Mouse (Mus musculus) thymus, postnatal 36 days (tissue): ENCODE data around the gene Fam186b.
"Not testable (repeated sequence)": the region's sequence is repeated elsewhere in the genome, so short reads cannot be mapped to it uniquely, and the experiment has no call there.

Experiments
- DNase-seq, 2 experiments: peaks; one replicate each; pipeline ENCODE4 v3.0.0; 2022; ENCODE audit warnings: mixed read lengths in 2 of 2

The Fam186b gene

DNA sequence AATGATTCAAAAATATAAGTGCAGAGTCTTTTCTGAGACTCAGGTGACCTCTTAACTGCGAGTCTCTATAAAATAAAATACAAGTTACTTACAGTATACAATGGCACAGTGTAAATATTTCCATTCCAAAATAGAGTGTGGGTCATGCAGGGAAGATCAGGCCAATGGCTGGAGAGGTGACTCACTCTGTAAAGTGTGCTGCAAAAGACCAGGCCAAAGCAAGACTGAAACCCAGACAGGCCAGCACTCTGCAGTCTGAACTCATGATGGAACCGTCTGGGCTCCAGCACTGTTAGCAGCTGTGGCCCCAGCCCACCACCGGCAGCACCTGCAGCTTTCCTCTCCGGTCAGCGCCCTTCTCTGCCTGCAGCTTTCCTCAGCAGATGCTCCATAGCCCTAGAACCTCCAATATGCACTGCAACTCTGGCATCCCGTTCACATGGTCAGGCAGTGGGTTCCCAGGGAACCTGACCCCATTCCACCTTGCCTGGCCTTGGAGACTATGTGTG is 40.4 kb downstream of the Fam186b start:
- DNase-seq = no peak

DNA sequence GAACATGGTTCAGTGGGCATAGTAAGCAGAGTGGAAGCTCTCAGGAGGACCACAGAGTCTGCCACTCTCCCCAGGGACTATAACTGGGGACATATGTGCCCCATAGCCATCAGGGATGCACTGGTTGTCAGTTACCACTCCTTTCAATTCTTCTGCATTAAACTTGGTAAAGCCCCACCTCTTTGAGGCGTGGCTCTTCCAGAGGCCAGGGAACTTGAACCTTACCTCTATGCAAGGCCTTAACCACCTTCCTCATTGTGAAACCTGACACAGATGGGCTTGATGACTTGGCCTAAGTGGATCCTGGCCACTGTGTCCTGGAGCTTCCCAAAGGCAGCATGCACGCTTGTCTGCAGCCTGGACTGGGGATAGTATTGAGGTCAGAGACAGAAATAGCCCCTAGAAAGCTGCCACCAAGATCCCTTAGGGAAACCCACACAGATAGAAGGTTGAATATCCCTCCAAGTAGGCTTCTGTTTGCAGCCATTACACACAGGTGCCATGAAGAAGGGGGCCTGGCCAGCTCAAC is 41.1 kb downstream of the Fam186b start:
- DNase-seq = no peak

DNA sequence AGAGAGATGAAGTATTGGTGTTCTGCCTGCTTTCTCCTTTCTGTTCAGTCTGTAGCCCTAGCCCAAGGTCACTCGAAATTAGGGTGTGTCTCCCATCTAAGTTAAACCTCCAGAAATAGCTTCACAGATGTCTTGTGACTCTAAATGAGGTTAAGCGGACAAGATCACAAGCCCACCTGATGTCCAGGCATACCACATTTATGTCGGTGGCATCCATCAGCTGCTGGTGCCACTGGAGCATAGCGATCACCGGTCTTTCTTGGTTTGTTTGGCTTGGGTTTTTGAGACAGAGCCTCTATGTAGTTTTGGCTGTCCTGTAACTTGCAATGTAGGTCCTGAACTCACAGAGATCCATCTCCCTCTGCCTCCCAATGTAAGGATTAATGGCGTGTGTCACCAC is 41.9 kb downstream of the Fam186b start:
- DNase-seq = no peak

DNA sequence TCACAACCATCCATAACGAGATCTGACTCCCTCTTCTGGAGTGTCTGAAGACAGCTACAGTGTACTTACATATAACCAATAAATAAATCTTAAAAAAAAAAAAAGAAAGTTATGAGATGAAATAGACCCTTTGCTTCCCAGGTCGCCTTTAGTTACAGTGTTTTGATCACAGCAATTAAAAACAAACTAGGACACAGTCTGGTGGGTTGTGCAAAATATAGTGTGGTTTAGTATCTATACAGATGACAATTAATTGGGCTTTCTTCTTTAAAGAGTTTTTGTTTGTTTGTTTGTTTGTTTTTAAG is 42.6 kb downstream of the Fam186b start:
- not testable (repeated sequence) for DNase-seq

DNA sequence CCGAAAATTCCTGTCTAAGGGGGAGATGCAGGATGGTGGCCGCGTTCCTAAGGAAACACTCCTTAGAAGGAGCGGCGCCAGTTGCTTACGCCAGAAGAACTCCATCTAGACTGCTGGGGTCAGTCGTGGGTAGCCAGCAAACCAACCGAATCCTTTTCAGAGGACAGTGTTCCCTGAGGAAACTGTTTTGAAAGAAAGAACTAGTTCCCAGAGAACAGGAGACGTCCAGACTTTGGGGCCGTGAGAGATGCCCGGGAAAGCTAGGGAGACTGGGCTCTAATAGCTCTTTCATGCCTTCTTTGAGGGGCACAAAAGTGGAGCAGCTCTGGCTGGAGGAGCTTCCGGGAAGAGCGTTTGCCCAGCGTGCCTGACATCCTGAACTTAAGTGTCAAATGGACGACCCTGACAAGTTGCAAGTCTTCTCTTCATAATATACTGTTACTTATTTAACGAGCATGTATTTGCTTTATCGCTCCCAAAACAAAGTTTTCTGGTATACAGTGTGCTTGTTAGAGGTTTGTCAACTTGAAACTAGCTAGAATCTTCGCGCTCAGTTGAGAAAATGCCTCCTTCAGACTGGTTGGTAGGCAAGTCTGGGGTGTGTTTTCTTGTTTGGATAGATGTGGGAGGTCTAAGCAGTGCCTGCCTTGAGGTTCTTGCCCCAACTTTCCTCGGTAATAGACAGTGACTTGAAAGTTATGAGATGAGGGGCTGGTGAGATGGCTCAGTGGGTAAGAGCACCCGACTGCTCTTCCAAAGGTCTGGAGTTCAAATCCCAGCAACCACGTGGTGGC is 43.1 kb downstream of the Fam186b start:
- no peak for DNase-seq

DNA sequence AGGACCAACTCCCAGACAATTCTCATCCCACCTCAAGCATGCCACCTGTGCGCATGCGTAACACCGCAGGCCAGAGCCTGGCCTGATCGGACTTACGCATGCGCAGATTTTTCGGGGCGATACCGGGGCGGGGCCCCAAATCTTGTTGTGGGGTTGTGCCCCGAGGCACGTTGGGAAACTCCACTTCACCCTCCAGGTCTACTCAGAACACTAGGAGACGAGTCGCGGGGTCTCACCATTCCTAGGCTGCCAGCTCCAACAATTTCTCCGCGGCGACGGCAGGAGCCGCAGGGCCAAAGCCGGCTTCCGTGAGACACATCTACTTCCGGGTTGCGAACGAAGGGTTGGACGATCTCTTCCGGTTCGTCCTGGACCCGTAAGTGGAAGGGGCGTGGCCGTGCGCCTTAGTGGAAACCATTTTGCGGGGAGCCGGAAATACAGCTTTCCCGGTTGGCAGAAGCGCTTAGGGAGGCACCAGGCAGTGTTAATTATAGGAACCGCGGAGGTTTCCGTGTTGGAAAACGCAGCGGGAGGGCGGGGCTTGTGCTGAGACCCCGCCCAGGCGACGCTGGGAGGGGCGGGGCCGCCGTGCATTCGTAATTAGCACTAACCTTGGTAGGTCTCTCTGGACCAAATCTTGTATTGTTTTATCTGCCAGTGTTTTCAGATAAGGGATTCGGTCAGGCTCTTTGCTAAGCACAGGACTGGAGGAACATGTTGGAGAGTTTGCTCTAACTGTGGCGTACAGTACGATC is 43.9 kb downstream of the Fam186b start, which contains the start of gene Mcrs1:
TSS of gene Mcrs1 (minus strand) at position 336 of the 755 bp plus-strand sequence.
- DNase-seq = peak; percentile 95 to 96

DNA sequence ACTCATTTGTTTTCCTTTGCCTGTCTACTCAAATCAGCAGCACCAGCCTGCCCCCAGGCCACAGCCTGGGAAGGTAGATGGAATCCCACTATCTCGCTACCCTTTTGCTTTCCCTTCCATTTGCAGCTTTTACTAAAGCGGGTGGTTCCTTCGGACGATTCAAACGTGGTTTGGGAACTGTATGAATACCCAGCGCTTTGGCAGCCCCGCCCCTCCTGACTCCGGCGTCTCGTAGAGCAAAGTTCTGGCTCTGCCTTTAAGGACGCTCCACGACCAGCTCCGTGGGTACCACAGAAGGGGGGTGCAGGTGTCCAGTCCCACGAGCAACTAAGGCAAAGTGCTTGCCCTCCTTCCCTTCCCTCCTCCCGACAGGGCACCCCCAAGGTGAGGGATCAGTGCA is 44.6 kb downstream of the Fam186b start:
- peak in 1 of 2 experiments; percentile 29 for DNase-seq

DNA sequence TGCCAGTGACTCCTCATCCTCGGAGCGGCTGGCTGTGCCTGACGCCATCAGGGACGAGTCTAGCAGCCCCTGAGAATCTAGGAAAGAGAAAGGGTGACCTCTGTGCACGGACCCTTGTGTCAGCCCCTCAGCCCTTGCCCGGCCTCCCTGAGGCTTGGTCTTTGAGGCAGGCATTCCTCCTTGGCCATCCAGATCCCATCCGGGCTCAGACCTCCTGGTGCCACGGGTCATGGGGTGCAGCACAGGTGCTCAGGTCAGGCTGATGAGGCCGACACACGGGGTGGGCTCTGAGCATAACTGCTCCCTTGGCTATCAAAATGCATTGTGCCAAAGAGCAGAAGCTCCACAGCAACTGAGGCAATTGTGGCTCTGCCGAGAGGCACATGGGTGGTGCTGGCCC is 45.8 kb downstream of the Fam186b start:
- no peak for DNase-seq

DNA sequence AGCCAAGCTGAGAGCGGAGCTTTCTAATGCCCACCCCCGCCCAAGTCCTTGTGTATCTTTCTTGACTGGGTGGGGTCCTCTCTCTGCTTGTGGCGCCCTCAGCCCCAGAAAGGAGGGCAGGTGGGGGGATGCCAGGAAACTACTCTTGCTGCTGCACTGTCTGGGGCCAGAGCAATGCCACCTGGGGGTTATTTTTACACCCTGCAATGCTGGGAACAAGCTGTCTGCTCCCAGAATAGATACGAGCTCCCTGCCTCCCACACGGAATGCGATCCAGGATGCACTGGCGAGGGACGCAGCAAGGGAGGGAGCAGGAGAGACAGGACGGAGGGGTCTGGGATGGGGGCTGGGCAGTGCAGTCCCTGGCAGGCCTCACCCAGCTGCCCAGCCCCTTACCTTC is 46.7 kb downstream of the Fam186b start:
- DNase-seq = no peak

DNA sequence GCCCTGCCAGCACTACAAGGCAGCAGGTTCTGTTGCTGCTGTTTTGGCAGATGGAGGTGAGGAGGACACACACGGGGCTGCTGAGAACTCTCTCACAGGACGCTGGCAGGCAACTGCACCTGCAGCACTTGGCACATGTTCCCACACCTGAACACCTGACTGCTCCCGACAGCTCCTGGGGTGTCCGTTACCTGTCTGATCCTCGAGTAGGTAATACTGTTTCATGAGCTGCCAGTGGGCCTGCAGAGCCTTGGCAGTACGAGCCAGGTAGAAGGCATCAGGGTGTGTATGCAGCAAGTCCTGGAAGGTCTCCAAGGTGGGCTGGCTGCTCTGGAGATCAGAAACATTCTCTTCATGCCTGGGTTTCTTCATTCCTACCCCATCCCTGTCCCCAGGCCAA is 49.0 kb downstream of the Fam186b start:
- DNase-seq = not testable (repeated sequence)

DNA sequence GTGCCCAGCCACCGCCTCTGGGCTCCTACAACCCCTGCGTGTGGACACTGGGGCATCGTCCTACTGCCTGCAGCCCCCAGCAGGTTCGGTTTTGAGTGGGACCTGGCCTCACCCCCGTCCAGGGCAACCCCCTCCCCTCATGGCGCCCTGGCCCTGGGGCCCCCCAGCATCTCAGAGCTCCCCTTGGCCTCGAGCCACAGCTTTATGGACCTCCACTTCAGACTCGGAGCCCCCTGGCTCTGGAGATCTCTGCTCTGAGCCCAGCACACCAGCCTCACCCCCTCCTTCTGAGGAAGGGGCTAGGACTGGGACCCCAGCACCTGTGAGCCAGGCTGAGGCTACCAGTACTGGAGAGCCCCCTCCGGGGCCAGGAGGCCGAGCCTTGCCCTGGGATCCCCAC is 53.6 kb downstream of the Fam186b start:
- DNase-seq = no peak

DNA sequence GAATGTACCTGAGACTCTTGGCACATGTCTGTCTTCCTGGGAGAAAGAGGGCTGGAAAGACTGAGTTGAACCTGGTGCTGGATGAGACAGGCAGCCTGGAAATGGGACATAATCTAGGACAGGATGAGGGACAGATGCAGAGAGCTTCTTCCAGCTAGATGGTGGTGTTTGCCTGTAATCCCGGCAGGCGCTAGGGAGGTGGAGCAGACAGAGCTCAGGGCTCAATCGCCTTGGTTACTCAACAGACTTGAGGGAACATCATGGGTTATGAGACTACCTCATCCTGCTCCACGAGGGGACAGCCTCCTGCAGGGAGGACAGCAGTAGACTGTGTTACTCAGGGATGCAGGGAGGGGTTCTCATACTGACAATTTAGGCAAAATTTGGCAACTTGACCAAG is 54.4 kb downstream of the Fam186b start:
- DNase-seq = no peak

DNA sequence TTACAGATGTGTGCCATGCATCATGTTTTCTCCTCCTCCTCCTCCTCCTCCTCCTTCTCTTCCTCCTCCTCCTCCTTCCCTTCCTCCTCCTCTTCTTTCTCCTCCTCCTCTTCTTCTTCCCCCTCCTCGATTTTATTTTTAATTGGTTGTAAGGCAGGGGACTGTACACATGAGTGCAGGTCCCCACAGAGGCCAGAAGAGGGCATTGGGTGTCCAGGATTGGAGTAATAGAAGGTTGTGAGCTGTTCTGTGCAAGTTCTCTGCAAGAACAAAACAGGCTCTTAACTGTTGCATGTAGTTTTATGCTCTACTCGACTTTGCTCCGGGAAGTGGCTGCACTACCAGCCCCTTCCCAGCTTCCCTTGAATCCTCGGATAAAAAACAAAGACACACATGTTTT is 55.6 kb downstream of the Fam186b start:
- no peak for DNase-seq

DNA sequence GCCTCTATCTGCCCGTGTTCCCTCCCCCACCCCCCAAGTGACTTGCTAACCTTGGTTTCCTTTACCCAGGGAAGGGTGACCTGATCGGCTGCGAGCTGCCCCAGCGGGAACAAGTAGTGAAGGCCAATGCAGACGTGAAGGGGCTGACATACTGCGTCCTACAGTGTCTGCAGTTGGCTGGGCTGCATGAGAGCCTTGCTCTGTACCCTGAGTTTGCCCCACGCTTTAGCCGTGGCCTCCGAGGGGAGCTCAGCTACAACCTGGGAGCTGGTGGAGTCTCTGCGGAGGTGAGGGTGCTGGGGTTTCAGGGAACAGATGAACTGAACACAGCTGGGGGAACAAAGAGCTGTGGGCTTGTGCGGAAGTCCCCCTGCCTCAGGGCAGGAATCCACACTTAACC is 57.7 kb downstream of the Fam186b start:
- peak; percentile 63 to 73 for DNase-seq

DNA sequence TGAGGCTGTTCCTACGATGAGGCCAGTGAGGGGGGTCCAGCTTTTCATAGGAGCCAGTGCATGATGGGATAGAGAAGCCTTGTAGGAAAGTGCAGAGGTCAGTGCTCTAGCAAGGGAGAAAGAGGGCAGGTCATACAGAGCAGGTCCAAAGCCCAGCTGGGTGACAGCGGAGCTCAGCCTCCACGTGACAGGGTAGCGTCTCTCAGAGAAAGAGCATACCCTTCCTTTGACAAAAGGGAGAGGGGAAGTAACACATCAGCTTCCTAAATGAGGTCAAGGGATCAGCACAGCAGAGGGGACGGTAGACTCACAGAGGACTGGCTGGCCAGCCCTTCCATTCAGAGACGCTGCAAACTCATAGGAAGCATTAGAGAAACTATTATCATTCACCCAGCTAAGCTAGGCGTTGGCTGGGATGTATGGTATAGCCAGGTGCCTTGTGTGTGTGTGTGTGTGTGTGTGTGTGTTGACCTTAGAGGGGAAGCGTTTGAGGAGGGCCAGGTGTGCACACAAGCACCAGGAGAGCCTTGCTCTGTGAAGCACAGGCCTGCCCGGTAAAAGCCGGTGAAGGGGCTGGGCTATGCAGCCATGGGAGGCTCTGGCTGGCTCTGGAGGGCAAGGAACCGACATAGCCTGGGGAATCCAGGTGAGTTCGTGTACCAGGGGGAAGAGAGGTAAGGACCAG is 61.2 kb downstream of the Fam186b start:
- DNase-seq = peak; percentile 62 to 69

DNA sequence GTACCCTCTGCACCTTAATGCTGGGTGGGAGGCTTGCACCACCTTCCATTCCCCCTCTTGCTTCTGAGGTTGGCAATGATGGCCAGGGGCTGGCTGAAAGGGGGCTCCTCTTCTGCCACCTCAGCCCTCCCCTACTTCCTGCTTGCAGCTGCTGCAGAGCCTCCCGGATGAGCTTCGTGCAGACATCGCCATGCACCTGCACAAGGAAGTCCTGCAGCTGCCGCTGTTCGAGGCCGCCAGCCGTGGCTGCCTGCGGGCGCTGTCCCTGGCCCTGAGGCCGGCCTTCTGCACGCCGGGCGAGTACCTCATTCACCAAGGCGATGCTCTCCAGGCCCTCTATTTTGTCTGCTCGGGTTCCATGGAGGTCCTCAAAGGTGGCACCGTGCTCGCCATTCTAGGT is 62.0 kb downstream of the Fam186b start:
- DNase-seq = peak; percentile 81 to 90

DNA sequence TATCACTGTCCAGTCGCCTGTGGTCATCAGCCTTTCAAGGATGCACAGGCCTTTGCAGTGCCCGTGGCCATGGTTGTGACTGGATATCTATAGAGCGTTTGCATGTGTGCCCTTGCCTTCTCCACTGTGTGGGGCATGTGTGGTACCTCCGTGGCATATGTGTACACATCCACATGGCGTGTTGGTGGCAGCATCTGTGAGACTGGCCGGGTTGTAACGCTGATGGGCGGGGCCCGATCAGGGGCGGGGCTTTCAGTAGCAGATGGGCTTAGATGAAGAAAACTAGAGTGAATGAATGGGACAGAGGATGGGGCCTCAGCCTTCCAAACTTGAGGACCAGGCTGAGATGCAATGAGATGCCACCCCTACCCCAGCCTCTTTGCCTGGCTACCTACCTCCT is 63.7 kb downstream of the Fam186b start:
- DNase-seq = no peak

DNA sequence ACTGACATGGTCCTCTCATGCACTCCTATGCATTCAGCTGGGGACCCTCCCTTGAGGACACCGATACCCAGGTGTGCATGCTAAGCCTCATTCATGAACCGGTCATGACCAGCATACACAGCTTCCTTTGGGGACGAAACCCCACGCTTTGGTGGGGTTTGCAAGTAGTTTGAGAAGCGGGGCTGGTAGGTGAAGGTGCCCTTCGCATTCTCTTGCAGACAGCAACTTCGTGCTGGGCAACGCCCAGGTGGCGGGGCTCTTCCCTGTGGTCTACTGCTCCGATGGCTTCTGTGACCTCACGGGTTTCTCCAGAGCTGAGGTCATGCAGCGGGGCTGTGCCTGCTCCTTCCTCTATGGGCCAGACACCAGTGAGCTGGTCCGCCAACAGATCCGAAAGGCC is 69.6 kb downstream of the Fam186b start:
- peak in 1 of 2 experiments; percentile 7 for DNase-seq

DNA sequence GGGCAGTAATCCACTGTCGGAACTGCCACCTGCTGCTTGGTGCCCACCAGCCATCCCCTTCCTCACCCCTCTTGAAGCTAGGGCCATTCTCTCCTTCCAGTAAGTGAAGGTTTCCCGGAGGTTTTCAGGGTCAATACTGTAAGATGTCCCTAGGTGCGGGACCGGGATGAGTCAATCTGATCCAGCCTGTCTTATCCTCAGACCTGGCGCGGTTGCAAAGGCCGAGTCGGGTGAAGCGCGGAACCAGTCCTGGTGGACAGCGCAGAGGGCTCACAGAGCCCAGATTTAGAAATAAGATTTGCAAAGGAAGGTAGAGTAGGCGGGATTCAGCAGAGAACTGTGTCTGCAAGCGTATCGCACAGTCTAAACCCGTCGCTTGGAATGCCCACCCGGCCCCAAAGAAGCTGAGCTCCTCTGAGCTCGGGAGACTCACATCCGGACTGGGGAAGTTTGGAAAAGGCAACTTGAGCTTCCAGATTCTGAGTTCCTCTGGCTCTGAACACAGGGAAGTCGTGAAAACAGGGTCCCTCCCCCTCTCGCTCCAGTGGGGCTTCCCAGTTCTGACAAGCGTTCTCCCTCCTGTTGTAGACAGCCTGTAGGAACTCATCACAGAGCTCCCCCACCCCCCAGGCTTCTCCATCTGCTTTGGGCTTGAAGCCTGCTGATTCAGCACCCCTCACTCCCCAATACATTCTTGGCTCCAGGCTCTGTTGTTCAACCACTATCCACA is 70.4 kb downstream of the Fam186b start:
- no peak for DNase-seq

DNA sequence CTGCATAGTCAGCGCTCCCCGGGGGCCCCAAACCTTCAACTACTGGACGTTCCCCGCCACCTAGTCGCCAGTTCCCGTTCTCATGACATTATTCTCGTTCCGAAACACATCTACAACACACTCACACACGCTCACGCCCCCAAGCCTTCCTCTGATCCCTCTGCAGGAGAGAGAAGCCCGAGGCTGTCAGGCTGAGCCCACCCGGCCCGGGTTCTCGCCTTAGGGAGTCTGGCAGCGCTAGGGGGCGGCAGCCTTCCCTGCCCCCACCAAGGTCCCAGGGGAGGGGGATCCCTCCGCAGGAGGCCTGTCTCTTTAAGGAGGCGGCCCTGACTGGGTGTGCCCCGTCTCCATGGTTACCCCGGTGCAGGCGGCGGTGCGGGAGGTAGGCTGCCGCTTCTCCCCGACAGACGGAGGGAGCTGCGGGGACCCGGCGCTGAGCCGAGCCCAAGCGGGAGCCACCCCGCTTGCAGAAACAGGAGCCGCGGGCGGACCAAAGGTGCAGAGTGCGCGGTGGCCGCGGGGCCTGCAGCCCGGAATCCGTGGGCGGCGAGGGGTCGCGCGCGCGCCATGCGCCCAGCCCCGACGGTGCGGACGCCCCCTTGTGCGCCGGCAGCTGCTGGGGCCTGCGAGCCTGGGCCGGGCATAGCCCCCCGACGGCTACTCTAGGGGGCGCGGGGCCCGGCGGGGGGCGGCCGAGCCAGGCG is 71.3 kb downstream of the Fam186b start, which contains the start of gene Kcnh3:
TSS of gene Kcnh3 (plus strand) at position 654 of the 704 bp plus-strand sequence.
- DNase-seq = peak; percentile 77 to 88

DNA sequence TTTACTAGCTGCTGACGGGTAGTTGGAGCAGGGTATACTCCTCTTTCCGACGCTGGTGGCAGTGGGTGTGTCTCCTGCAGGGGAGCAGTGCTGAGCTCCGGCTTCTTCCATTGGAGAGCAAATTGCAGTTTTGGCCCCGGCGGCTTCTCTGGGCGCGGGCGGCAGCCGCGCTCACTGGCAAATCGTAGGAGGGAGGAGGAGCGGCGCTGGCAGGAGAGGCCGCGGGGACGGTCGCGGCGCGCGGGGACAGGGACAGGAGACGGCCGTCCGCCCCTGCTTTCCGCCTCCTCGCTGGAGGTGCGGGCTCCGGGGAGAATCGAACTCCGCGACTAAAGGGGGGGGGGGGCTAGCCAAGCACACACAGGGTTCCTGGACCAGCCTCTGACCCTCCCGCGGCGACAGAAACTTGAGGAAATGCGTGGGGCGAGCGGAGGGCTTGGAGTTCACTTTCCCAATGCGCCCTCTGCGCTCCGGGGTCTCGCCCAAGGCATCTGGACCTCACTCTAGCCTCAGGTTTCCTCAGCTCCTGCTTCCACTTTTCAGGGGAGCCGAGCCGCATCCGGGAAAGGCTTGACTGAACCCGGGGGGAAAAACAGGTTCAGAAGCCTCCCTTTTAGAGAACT is 72.0 kb downstream of the Fam186b start:
- DNase-seq = peak; percentile 51 to 59
